Mouse (Mus musculus): Measurements from ENCODE around the gene Gab2.

GRCm38 (mm10) chr7:97328891-97329588, 247.7 kb downstream of the Gab2 start:
- no peak for TF ChIP-seq CTCF (conservative IDR thresholded peaks at IDR 0.05 in 1 of 2, IDR thresholded peaks at IDR 0.05 in 1 of 2; ENCODE audit: low read depth in 2 of 2, low read length in 2 of 2)
- no peak for TF ChIP-seq SMC3 (IDR thresholded peaks at IDR 0.05; ENCODE audit: low read depth, low read length)
- no peak for TF ChIP-seq MAX (IDR thresholded peaks at IDR 0.05; ENCODE audit: low read length)
- TF ChIP-seq MAZ (IDR thresholded peaks at IDR 0.05; ENCODE audit: low read depth, low read length): no peak
